Mouse (Mus musculus): ENCODE measurements around the gene Nav2. TPM values are rescaled to one million over a fixed set of nuclear protein-coding genes. Genes with fewer than 3 reads are reported as not detected.
A peak's percentile ranks its signal among the peaks of the same experiment; 100 is the strongest.

Nav2 gene
- polyA plus RNA-seq, 1 experiment from 2014 or later = 36.1 TPM

DNA sequence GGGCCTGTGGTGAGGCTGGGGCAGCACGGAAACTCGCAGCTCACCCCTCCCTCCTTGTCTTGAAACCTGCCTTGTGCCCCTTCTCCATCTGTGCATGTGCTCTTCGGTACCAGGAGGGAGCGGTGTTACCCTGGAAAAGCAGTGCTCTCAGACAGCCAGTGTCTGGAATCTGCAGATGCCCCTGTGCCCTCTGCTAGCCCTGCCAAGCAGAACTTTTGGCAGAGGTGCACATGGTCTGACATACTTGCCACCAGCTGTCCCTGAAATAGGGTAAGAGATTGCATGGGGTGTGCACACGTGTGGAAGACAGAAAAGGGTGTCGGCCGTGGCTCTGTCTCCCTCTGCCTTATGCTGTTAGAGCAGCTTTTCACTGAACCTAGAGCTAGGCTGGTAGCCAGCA lies 522.3 kb downstream of the Nav2 start:
- DNase-seq (ENCODE audit: low spot score) = no peak
- no peak for ATAC-seq (ENCODE audit: low FRiP score)
- no peak overlapping the region for H3K4me3 ChIP-seq (ENCODE audit: low read depth, low read length)
- H3K36me3 ChIP-seq (ENCODE audit: control insufficient read depth, insufficient read depth, low read length) = no peaks in the 10 kb centered on the region
- H3K9ac ChIP-seq (ENCODE audit: low read depth, low read length) = no peak overlapping the region
- WGBS = 86% methylated on average over 7 of the region's 7 CpGs
- no peaks in the 10 kb centered on the region for H3K4me1 ChIP-seq (replicated peaks; ENCODE audit: control insufficient read depth, insufficient read depth, low read length)
- H3K9me3 ChIP-seq (ENCODE audit: control insufficient read depth, low read length) = no peaks in the 10 kb centered on the region
- no peak overlapping the region for H3K27ac ChIP-seq (ENCODE audit: low read depth, low read length)
- H3K27me3 ChIP-seq (ENCODE audit: control insufficient read depth, insufficient read depth, low read length) = no peaks in the 10 kb centered on the region
- H3K4me2 ChIP-seq (replicated peaks; ENCODE audit: low read depth, low read length) = no peak overlapping the region

GRCm38 (mm10) chr7:49433945-49434344 lies 525.4 kb downstream of the Nav2 start:
- Histone ChIP-seq H3K9ac (ENCODE audit: low read depth, low read length) (no peak overlapping the region), H3K4me2 (replicated peaks; ENCODE audit: low read depth, low read length) (no peak overlapping the region), H3K9me3 (ENCODE audit: control insufficient read depth, low read length) (no peaks in the 10 kb centered on the region), H3K27me3 (ENCODE audit: control insufficient read depth, insufficient read depth, low read length) (no peaks in the 10 kb centered on the region), H3K36me3 (ENCODE audit: control insufficient read depth, insufficient read depth, low read length) (no peaks in the 10 kb centered on the region), H3K4me1 (replicated peaks; ENCODE audit: control insufficient read depth, insufficient read depth, low read length) (no peaks in the 10 kb centered on the region), H3K27ac (ENCODE audit: low read depth, low read length) (no peak overlapping the region), H3K4me3 (ENCODE audit: low read depth, low read length) (no peak overlapping the region)
- no peak for DNase-seq (ENCODE audit: low spot score)
- no peak for ATAC-seq (ENCODE audit: low FRiP score)

DNA sequence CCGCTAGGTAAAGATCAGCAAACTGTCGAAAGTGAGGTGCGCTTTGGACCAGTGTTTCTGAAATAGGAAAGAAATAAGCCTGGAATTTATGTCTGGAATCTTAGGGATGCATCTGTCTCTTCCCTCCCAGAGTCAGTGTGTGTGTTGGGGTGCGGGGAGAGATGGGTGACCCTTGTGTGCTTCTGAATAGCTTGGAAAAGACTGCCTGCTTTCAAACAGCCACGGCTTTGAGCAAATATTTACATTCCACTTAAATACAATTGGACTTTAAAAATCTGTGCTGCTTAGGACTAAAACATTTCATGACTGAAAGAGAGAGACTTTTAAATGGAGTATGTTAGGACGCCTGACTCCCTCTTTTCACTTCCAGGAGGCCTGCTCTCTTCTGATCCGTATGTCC lies 528.0 kb downstream of the Nav2 start:
- Histone ChIP-seq H3K27ac (ENCODE audit: low read depth, low read length) (no peak overlapping the region), H3K27me3 (ENCODE audit: control insufficient read depth, insufficient read depth, low read length) (no peaks in the 10 kb centered on the region), H3K9me3 (ENCODE audit: control insufficient read depth, low read length) (no peaks in the 10 kb centered on the region), H3K36me3 (ENCODE audit: control insufficient read depth, insufficient read depth, low read length) (no peaks in the 10 kb centered on the region), H3K9ac (ENCODE audit: low read depth, low read length) (no peak overlapping the region), H3K4me1 (replicated peaks; ENCODE audit: control insufficient read depth, insufficient read depth, low read length) (no peaks in the 10 kb centered on the region), H3K4me3 (ENCODE audit: low read depth, low read length) (no peak overlapping the region), H3K4me2 (replicated peaks; ENCODE audit: low read depth, low read length) (no peak overlapping the region)
- 74% methylated on average over 7 of the region's 7 CpGs for WGBS
- ATAC-seq (ENCODE audit: low FRiP score) = no peak
- no peak for DNase-seq (ENCODE audit: low spot score)

- H3K36me3 ChIP-seq (ENCODE audit: control insufficient read depth, insufficient read depth, low read length) = no peaks in the 10 kb centered on the region
- no peaks in the 10 kb centered on the region for H3K4me1 ChIP-seq (replicated peaks; ENCODE audit: control insufficient read depth, insufficient read depth, low read length)
- H3K4me3 ChIP-seq (ENCODE audit: low read depth, low read length) = no peak overlapping the region
- WGBS = 42% methylated on average over 11 of the region's 11 CpGs
- H3K9me3 ChIP-seq (ENCODE audit: control insufficient read depth, low read length) = no peaks in the 10 kb centered on the region
- H3K27me3 ChIP-seq (ENCODE audit: control insufficient read depth, insufficient read depth, low read length) = no peaks in the 10 kb centered on the region
- ATAC-seq (ENCODE audit: low FRiP score) (no peak), DNase-seq (ENCODE audit: low spot score) (peak; percentile 37)
- no peak overlapping the region for H3K27ac ChIP-seq (ENCODE audit: low read depth, low read length)
- H3K9ac ChIP-seq (ENCODE audit: low read depth, low read length) = no peak overlapping the region
- no peak overlapping the region for H3K4me2 ChIP-seq (replicated peaks; ENCODE audit: low read depth, low read length)
Measured at GRCm38 (mm10) chr7:49437901-49438300, 529.4 kb downstream of the Nav2 start.

GRCm38 (mm10) chr7:49439136-49439535 lies 530.6 kb downstream of the Nav2 start:
- Histone ChIP-seq H3K9ac (ENCODE audit: low read depth, low read length) (no peak overlapping the region), H3K9me3 (ENCODE audit: control insufficient read depth, low read length) (no peaks in the 10 kb centered on the region), H3K27me3 (ENCODE audit: control insufficient read depth, insufficient read depth, low read length) (no peaks in the 10 kb centered on the region), H3K27ac (ENCODE audit: low read depth, low read length) (no peak overlapping the region), H3K4me3 (ENCODE audit: low read depth, low read length) (no peak overlapping the region), H3K4me1 (replicated peaks; ENCODE audit: control insufficient read depth, insufficient read depth, low read length) (no peaks in the 10 kb centered on the region), H3K4me2 (replicated peaks; ENCODE audit: low read depth, low read length) (no peak overlapping the region), H3K36me3 (ENCODE audit: control insufficient read depth, insufficient read depth, low read length) (no peaks in the 10 kb centered on the region)
- ATAC-seq (ENCODE audit: low FRiP score) = no peak
- peak; percentile 53 for DNase-seq (ENCODE audit: low spot score)
- 71% methylated on average over 2 of the region's 2 CpGs for WGBS

DNA sequence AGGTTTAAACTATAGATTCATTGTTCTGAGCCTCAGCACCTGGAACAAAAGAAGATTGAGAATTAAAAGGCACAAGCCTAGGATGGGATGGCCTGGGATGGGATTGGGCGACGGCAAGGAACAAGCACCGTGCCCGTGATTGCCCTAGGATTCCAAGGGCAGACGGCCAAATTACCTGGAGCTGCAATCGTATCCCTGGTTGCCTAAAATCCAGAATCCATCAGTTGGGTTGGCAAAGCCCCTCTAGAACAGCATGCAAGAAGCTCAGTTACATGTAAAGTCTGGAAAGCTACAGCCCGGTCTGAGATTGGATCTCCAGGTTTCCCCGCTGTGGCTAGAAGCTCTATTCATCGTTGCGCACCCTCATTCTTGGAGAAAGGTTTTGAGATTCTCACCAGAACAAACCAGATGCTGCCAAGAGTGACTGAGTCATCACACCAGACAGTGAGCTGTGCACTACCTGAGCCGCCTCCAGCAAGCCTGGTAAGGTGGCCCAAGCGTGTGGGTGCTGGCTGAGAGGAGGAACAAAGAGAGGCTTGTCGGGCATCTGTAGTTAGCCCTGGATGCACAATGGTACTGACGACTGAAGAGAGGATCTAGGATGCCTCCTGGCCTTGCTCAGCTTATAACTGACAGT lies 531.9 kb downstream of the Nav2 start:
- no peak for ATAC-seq (ENCODE audit: low FRiP score)
- no peaks in the 10 kb centered on the region for H3K4me1 ChIP-seq (replicated peaks; ENCODE audit: control insufficient read depth, insufficient read depth, low read length)
- no peak for DNase-seq (ENCODE audit: low spot score)
- H3K4me3 ChIP-seq (ENCODE audit: low read depth, low read length) = no peak overlapping the region
- WGBS = 91% methylated on average over 14 of the region's 14 CpGs
- H3K4me2 ChIP-seq (replicated peaks; ENCODE audit: low read depth, low read length) = no peak overlapping the region
- no peaks in the 10 kb centered on the region for H3K27me3 ChIP-seq (ENCODE audit: control insufficient read depth, insufficient read depth, low read length)
- H3K9me3 ChIP-seq (ENCODE audit: control insufficient read depth, low read length) = no peaks in the 10 kb centered on the region
- no peak overlapping the region for H3K9ac ChIP-seq (ENCODE audit: low read depth, low read length)
- no peak overlapping the region for H3K27ac ChIP-seq (ENCODE audit: low read depth, low read length)
- no peaks in the 10 kb centered on the region for H3K36me3 ChIP-seq (ENCODE audit: control insufficient read depth, insufficient read depth, low read length)

DNA sequence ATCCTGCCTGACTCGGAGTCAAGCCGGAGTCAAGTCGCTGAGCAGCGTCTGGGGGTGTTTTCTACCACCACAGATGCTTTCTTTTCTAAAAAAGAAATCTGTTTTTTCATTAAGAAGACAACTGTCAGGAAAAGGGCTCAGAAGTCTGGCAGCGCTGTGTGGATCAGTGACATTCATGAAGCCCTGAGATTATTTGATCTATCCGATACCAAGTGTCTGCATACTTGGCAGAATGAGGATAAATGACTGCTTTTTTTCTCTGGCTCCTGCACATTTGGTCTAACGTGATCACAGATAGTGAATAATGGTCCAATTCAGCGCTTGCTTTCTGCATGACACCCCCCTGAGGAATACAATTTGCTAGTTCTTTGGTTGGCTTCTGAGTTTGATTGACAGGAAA lies 533.7 kb downstream of the Nav2 start:
- no peak overlapping the region for H3K4me2 ChIP-seq (replicated peaks; ENCODE audit: low read depth, low read length)
- no peak overlapping the region for H3K27ac ChIP-seq (ENCODE audit: low read depth, low read length)
- no peak for DNase-seq (ENCODE audit: low spot score)
- H3K9me3 ChIP-seq (ENCODE audit: control insufficient read depth, low read length) = no peaks in the 10 kb centered on the region
- no peak for ATAC-seq (ENCODE audit: low FRiP score)
- H3K9ac ChIP-seq (ENCODE audit: low read depth, low read length) = no peak overlapping the region
- WGBS = 61% methylated on average over 8 of the region's 8 CpGs
- no peaks in the 10 kb centered on the region for H3K27me3 ChIP-seq (ENCODE audit: control insufficient read depth, insufficient read depth, low read length)
- H3K4me1 ChIP-seq (replicated peaks; ENCODE audit: control insufficient read depth, insufficient read depth, low read length) = no peaks in the 10 kb centered on the region
- H3K4me3 ChIP-seq (ENCODE audit: low read depth, low read length) = no peak overlapping the region
- H3K36me3 ChIP-seq (ENCODE audit: control insufficient read depth, insufficient read depth, low read length) = no peaks in the 10 kb centered on the region

DNA sequence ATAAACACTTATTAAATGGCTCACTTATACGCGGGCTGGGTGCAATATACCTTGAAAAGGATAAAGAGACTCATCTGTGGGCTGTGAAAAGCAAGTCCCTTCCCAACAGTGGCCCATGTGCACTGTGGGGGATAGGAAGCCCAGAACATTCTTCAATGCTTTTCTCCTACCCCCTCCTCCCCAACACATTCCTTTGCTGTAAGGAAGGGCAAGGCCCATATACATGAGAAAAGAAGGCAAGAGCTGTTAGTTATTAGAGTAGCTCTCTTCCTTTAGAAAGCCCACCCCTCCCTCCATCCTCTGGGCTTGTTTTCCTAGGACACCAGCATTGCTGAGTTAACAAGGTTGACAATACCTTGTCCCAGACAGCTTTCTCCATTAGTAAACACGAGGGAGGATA lies 540.1 kb downstream of the Nav2 start:
- no peak overlapping the region for H3K9ac ChIP-seq (ENCODE audit: low read depth, low read length)
- no peak overlapping the region for H3K4me3 ChIP-seq (ENCODE audit: low read depth, low read length)
- H3K9me3 ChIP-seq (ENCODE audit: control insufficient read depth, low read length) = no peaks in the 10 kb centered on the region
- no peak overlapping the region for H3K27ac ChIP-seq (ENCODE audit: low read depth, low read length)
- 70% methylated on average over 3 of the region's 3 CpGs for WGBS
- H3K4me1 ChIP-seq (replicated peaks; ENCODE audit: control insufficient read depth, insufficient read depth, low read length) = no peaks in the 10 kb centered on the region
- H3K36me3 ChIP-seq (ENCODE audit: control insufficient read depth, insufficient read depth, low read length) = no peaks in the 10 kb centered on the region
- no peaks in the 10 kb centered on the region for H3K27me3 ChIP-seq (ENCODE audit: control insufficient read depth, insufficient read depth, low read length)
- DNase-seq (ENCODE audit: low spot score) (no peak), ATAC-seq (ENCODE audit: low FRiP score) (no peak)
- H3K4me2 ChIP-seq (replicated peaks; ENCODE audit: low read depth, low read length) = no peak overlapping the region

GRCm38 (mm10) chr7:49450261-49451141 lies 542.0 kb downstream of the Nav2 start:
- no peaks in the 10 kb centered on the region for H3K27me3 ChIP-seq (ENCODE audit: control insufficient read depth, insufficient read depth, low read length)
- H3K4me1 ChIP-seq (replicated peaks; ENCODE audit: control insufficient read depth, insufficient read depth, low read length) = no peaks in the 10 kb centered on the region
- 30% methylated on average over 22 of the region's 22 CpGs for WGBS
- peak; percentile 38 for DNase-seq (ENCODE audit: low spot score)
- 0 out of 2 replicates have a peak, but pooled peaks have one; percentile 43 for ATAC-seq (ENCODE audit: low FRiP score)
- no peak overlapping the region for H3K27ac ChIP-seq (ENCODE audit: low read depth, low read length)
- H3K36me3 ChIP-seq (ENCODE audit: control insufficient read depth, insufficient read depth, low read length) = no peaks in the 10 kb centered on the region
- H3K9ac ChIP-seq (ENCODE audit: low read depth, low read length) = no peak overlapping the region
- no peak overlapping the region for H3K4me3 ChIP-seq (ENCODE audit: low read depth, low read length)
- H3K9me3 ChIP-seq (ENCODE audit: control insufficient read depth, low read length) = no peaks in the 10 kb centered on the region
- H3K4me2 ChIP-seq (replicated peaks; ENCODE audit: low read depth, low read length) = no peak overlapping the region

All from hindbrain, embryonic 11.5 days (tissue).